Mouse (Mus musculus): ENCODE data around the gene Hecw2. TPM values are rescaled to one million over a fixed set of nuclear protein-coding genes. Genes with fewer than 3 reads are reported as not detected.

The Hecw2 gene
- polyA plus RNA-seq, 1 experiment from 2014 or later = 4.8 TPM

DNA sequence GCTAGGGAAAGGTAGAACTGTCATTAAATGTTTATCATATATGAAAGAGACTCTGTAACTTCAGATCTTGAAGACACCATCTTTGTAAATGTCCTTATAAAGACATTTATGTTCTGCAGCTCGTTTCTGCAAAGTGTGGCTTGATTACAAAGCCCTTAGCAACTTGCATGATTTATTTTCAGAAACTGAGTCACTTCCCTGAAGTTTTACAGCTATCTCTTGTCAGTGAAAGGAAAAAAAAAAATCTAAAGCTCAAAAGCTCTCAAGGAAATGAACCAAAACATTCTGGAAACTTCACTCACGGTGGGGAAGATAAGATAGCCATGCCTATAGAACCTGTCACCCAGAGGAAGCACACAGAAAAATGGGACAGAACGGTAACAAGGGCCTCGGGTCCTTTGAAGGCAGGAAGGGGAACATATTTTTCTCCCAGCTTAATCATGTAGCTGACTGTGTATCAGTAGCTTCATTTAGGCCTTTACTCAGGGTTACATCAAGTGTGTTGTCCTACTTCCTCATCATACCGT is 189.0 kb downstream of the Hecw2 start:
- no peaks in the 10 kb centered on the region for H3K9me3 ChIP-seq (ENCODE audit: low read length)
- no peak overlapping the region for H3K27ac ChIP-seq (ENCODE audit: low read length)
- H3K27me3 ChIP-seq (replicated peaks; ENCODE audit: insufficient read depth, low read length) = no peaks in the 10 kb centered on the region
- H3K36me3 ChIP-seq (ENCODE audit: insufficient read depth, low read length) = no peaks in the 10 kb centered on the region
- H3K4me2 ChIP-seq (replicated peaks; ENCODE audit: low read depth, low read length) = no peak overlapping the region
- DNase-seq (ENCODE audit: low spot score) (peak; percentile 34), ATAC-seq (peak; percentile 21; the same call in 1 of the 2 replicates)
- no peak overlapping the region for H3K4me3 ChIP-seq (ENCODE audit: low read depth, low read length)
- WGBS = 30% methylated on average over 5 of the region's 5 CpGs
- no peak for TF ChIP-seq CTCF (IDR thresholded peaks at IDR 0.05)
- peak; percentile 74 for TF ChIP-seq EP300 (IDR thresholded peaks at IDR 0.05)
- no peaks in the 10 kb centered on the region for H3K4me1 ChIP-seq (ENCODE audit: insufficient read depth, low read depth, low read length)
- no peak overlapping the region for H3K9ac ChIP-seq (replicated peaks; ENCODE audit: low read depth)

DNA sequence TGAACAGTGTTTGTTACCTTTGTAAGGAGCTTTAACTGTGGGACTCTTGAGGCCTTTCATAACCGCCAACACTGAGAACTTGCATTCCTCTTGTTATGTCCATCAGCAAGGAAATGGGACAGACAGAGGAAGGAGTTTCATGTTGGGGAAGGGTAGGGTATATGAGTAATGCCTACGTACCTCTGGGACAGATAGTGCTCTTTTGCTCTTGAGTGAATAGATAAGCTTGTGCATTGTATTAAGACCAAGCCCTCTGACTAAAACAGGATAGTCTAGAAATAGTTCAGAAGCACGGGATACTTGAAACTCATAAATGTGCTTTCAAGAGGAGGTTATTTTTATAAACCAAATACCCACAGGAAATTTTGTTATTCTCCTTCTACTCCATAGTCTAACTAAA is 191.7 kb downstream of the Hecw2 start:
- Histone ChIP-seq H3K9ac (replicated peaks; ENCODE audit: low read depth) (no peak overlapping the region), H3K27ac (ENCODE audit: low read length) (no peak overlapping the region), H3K9me3 (ENCODE audit: low read length) (no peaks in the 10 kb centered on the region), H3K4me3 (ENCODE audit: low read depth, low read length) (no peak overlapping the region), H3K27me3 (replicated peaks; ENCODE audit: insufficient read depth, low read length) (no peaks in the 10 kb centered on the region), H3K4me1 (ENCODE audit: insufficient read depth, low read depth, low read length) (no peaks in the 10 kb centered on the region), H3K36me3 (ENCODE audit: insufficient read depth, low read length) (no peaks in the 10 kb centered on the region), H3K4me2 (replicated peaks; ENCODE audit: low read depth, low read length) (no peak overlapping the region)
- ATAC-seq (no peak; the same call in 1 of the 2 replicates), DNase-seq (ENCODE audit: low spot score) (no peak)
- TF ChIP-seq EP300 (IDR thresholded peaks at IDR 0.05) (0 out of 2 replicates have a peak, but pooled peaks have one; percentile 44), CTCF (IDR thresholded peaks at IDR 0.05) (no peak)
- WGBS = 50% methylated on average over 3 of the region's 3 CpGs

GRCm38 (mm10) chr1:54002077-54002476 is 192.9 kb downstream of the Hecw2 start:
- Histone ChIP-seq H3K27ac (ENCODE audit: low read length) (no peak overlapping the region), H3K27me3 (replicated peaks; ENCODE audit: insufficient read depth, low read length) (no peaks in the 10 kb centered on the region), H3K9ac (replicated peaks; ENCODE audit: low read depth) (no peak overlapping the region), H3K4me3 (ENCODE audit: low read depth, low read length) (no peak overlapping the region), H3K36me3 (ENCODE audit: insufficient read depth, low read length) (no peaks in the 10 kb centered on the region), H3K4me1 (ENCODE audit: insufficient read depth, low read depth, low read length) (no peaks in the 10 kb centered on the region), H3K9me3 (ENCODE audit: low read length) (no peaks in the 10 kb centered on the region), H3K4me2 (replicated peaks; ENCODE audit: low read depth, low read length) (no peak overlapping the region)
- TF ChIP-seq EP300 (IDR thresholded peaks at IDR 0.05) = peak; percentile 56
- no peak for TF ChIP-seq CTCF (IDR thresholded peaks at IDR 0.05)
- peak; percentile 11 for DNase-seq (ENCODE audit: low spot score)
- 49% methylated on average over 2 of the region's 2 CpGs for WGBS
- ATAC-seq = peak; percentile 40; the same call in 1 of the 2 replicates

- no peak for TF ChIP-seq EP300 (IDR thresholded peaks at IDR 0.05)
- TF ChIP-seq CTCF (IDR thresholded peaks at IDR 0.05) = no peak
- Histone ChIP-seq H3K9me3 (ENCODE audit: low read length) (no peaks in the 10 kb centered on the region), H3K27me3 (replicated peaks; ENCODE audit: insufficient read depth, low read length) (no peaks in the 10 kb centered on the region), H3K36me3 (ENCODE audit: insufficient read depth, low read length) (no peaks in the 10 kb centered on the region), H3K4me1 (ENCODE audit: insufficient read depth, low read depth, low read length) (no peaks in the 10 kb centered on the region), H3K27ac (ENCODE audit: low read length) (no peak overlapping the region), H3K4me2 (replicated peaks; ENCODE audit: low read depth, low read length) (no peak overlapping the region), H3K4me3 (ENCODE audit: low read depth, low read length) (no peak overlapping the region), H3K9ac (replicated peaks; ENCODE audit: low read depth) (no peak overlapping the region)
- DNase-seq (ENCODE audit: low spot score) (no peak), ATAC-seq (no peak)
- WGBS = 94% methylated on average over 1 of the region's 1 CpGs
Observed at GRCm38 (mm10) chr1:53997239-53997638, 197.7 kb downstream of the Hecw2 start.

GRCm38 (mm10) chr1:53986185-53986892 is 208.6 kb downstream of the Hecw2 start:
- H3K9me3 ChIP-seq (ENCODE audit: low read length) = no peaks in the 10 kb centered on the region
- H3K36me3 ChIP-seq (ENCODE audit: insufficient read depth, low read length) = no peaks in the 10 kb centered on the region
- no peak overlapping the region for H3K9ac ChIP-seq (replicated peaks; ENCODE audit: low read depth)
- WGBS = 37% methylated on average over 8 of the region's 8 CpGs
- peak overlapping the region; percentile 81 for H3K27ac ChIP-seq (ENCODE audit: low read length)
- peak; percentile 88 for TF ChIP-seq EP300 (IDR thresholded peaks at IDR 0.05)
- peak; percentile 40 for TF ChIP-seq CTCF (IDR thresholded peaks at IDR 0.05)
- H3K4me1 ChIP-seq (ENCODE audit: insufficient read depth, low read depth, low read length) = no peaks in the 10 kb centered on the region
- H3K4me2 ChIP-seq (replicated peaks; ENCODE audit: low read depth, low read length) = peak overlapping the region; percentile 25; the same call in 1 of the 2 replicates
- no peak overlapping the region for H3K4me3 ChIP-seq (ENCODE audit: low read depth, low read length)
- H3K27me3 ChIP-seq (replicated peaks; ENCODE audit: insufficient read depth, low read length) = no peaks in the 10 kb centered on the region
- peak; percentile 48; the same call in 1 of the 2 replicates for ATAC-seq
- DNase-seq (ENCODE audit: low spot score) = peak; percentile 80

DNA sequence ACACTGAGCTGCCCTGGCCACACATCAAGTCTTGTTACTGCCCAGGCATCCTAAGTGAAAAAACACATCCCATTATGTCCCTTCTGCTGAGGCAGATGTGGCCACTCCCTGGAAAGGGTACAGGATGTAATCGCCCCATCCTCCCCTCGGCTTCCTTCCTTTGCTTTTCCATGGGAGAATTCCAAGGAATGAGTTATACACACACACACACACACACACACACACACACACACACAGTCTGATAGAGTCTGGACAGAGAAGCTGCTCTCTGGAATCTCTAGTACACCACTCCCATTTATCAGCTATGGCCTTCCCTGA is 216.5 kb downstream of the Hecw2 start:
- no peaks in the 10 kb centered on the region for H3K27me3 ChIP-seq (replicated peaks; ENCODE audit: insufficient read depth, low read length)
- ATAC-seq = peak; percentile 87
- H3K4me2 ChIP-seq (replicated peaks; ENCODE audit: low read depth, low read length) = peak overlapping the region; percentile 52; the same call in 1 of the 2 replicates
- no peaks in the 10 kb centered on the region for H3K4me1 ChIP-seq (ENCODE audit: insufficient read depth, low read depth, low read length)
- peak overlapping the region; percentile 32; the same call in 1 of the 2 replicates for H3K9ac ChIP-seq (replicated peaks; ENCODE audit: low read depth)
- H3K9me3 ChIP-seq (ENCODE audit: low read length) = no peaks in the 10 kb centered on the region
- peak overlapping the region; percentile 92 for H3K27ac ChIP-seq (ENCODE audit: low read length)
- peak; percentile 60 for DNase-seq (ENCODE audit: low spot score)
- H3K4me3 ChIP-seq (ENCODE audit: low read depth, low read length) = no peak overlapping the region
- TF ChIP-seq CTCF (IDR thresholded peaks at IDR 0.05) (no peak), EP300 (IDR thresholded peaks at IDR 0.05) (peak; percentile 98)
- WGBS = 51% methylated on average over 2 of the region's 2 CpGs
- H3K36me3 ChIP-seq (ENCODE audit: insufficient read depth, low read length) = no peaks in the 10 kb centered on the region
